In the genomic region with DNA sequence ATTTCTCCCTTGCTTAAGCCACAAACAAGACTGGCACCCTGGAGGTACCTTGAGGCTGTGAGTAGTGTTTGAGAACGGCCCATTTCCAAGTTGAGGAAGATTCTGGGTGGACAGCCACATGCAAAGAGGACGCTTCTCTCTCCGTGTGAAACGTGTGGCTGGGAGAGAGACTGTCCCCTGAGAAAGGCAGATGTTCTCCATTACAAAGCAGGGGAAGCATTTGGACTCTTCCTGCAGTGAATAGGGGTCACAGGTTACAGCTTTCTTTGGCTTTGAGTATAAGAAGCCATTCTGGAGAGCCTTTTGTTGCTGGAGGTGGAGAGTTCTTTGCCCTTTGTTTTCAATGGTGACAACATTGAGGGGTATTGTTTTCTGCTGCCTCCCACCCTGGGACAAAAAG, we compare ENCODE assay signal across 20 mouse cellular contexts. TPM values are rescaled to one million over a fixed set of nuclear protein-coding genes. Genes with fewer than 3 reads are reported as not detected.
DNase-seq lines count a peak whose midpoint lies in the region; ATAC-seq and TF ChIP-seq lines count a peak whose summit lies in the region.
"Had no signal": no experiment of that assay in that cellular context is flagged by ENCODE, and none has a peak within 500 bp of the region (broad histone marks: within the 10 kb centered on the region; RNA-seq: fewer than 3 reads in every experiment).

No protein-coding gene starts in this region.

- intact Hi-C loops in gastrocnemius, adult 2 months (cut with DNase I) = no loop called here

- H3K27me3 ChIP-seq in kidney, adult 2 months (replicated peaks; ENCODE audit: control insufficient read depth, insufficient read depth, low read length) = no peaks in the 10 kb centered on the region
- no peaks in the 10 kb centered on the region for H3K27me3 ChIP-seq in midbrain, embryonic 11.5 days (ENCODE audit: control insufficient read depth, insufficient read depth, low read length)
- no peaks in the 10 kb centered on the region for H3K27me3 ChIP-seq in midbrain, embryonic 16.5 days (ENCODE audit: control insufficient read depth, insufficient read depth, low read depth, low read length)
- H3K27me3 ChIP-seq: intestine, embryonic 15.5 days; midbrain, embryonic 13.5 days; neural tube, embryonic 12.5 days had no signal

- H3K4me2 ChIP-seq in midbrain, embryonic 11.5 days = no peak overlapping the region
- no peak overlapping the region for H3K4me2 ChIP-seq in midbrain, embryonic 16.5 days (ENCODE audit: low read length)
- H3K4me2 ChIP-seq: intestine, embryonic 15.5 days; liver, embryonic 11.5 days; midbrain, embryonic 13.5 days; neural tube, embryonic 12.5 days had no signal

- TF ChIP-seq CTCF in gastrocnemius, adult 2 months (IDR thresholded peaks at IDR 0.05) = no peak
- no peak for TF ChIP-seq CTCF in kidney, adult 2 months (conservative IDR thresholded peaks at IDR 0.05; ENCODE audit: insufficient read depth, insufficient read length, low read depth, low read length)

- no peak overlapping the region for H3K4me3 ChIP-seq in gastrocnemius, adult 2 months
- no peak overlapping the region for H3K4me3 ChIP-seq in kidney, adult 2 months (ENCODE audit: insufficient read depth, low read depth, low read length)
- no peak overlapping the region for H3K4me3 ChIP-seq in midbrain, embryonic 11.5 days (ENCODE audit: low read depth, low read length)
- no peak overlapping the region for H3K4me3 ChIP-seq in midbrain, embryonic 16.5 days (ENCODE audit: low read depth, low read length)
- H3K4me3 ChIP-seq: intestine, embryonic 15.5 days; midbrain, embryonic 13.5 days; neural tube, embryonic 12.5 days had no signal

- DNase-seq in gastrocnemius, adult 2 months = no peak
- DNase-seq in gastrocnemius, postnatal 4 days (ENCODE audit: low spot score in 2 of 2) = no peak
- DNase-seq in kidney, adult 2 months = no peak
- DNase-seq in kidney, adult 8-10 months = no peak
- DNase-seq in midbrain, embryonic 11.5 days (ENCODE audit: low spot score, missing footprints) = peak; percentile 92
- DNase-seq in cerebellum, adult 11-12 months = no peak
- DNase-seq in cerebellum, postnatal 36 days = no peak
- DNase-seq: adrenal gland, adult 2 months; cerebellum, adult 8-10 months; gastrocnemius, postnatal 25 days; layer of hippocampus, postnatal 36 days; left cerebral cortex, postnatal 4 days; lung, postnatal 4 days; right cerebral cortex, postnatal 25 days; thymus, postnatal 36 days had no signal

- no peak overlapping the region for H3K9ac ChIP-seq in midbrain, embryonic 11.5 days (ENCODE audit: low read length)
- H3K9ac ChIP-seq in midbrain, embryonic 16.5 days (ENCODE audit: low read depth, low read length) = no peak overlapping the region
- H3K9ac ChIP-seq: intestine, embryonic 15.5 days; midbrain, embryonic 13.5 days; neural tube, embryonic 12.5 days had no signal

- WGBS in kidney, adult 2 months = 50% methylated on average over 4 of the region's 4 CpGs
- WGBS in midbrain, embryonic 11.5 days = 3% methylated on average over 4 of the region's 4 CpGs
- 9% methylated on average over 4 of the region's 4 CpGs for WGBS in midbrain, embryonic 16.5 days

- ATAC-seq in midbrain, embryonic 11.5 days (ENCODE audit: low FRiP score) = peak; percentile 55; the same call in 1 of the 2 replicates
- no peak for ATAC-seq in midbrain, embryonic 16.5 days
- ATAC-seq: intestine, embryonic 15.5 days; midbrain, embryonic 13.5 days had no signal

- H3K9me3 ChIP-seq in midbrain, embryonic 11.5 days (ENCODE audit: control insufficient read depth, low read length) = no peaks in the 10 kb centered on the region
- H3K9me3 ChIP-seq in midbrain, embryonic 16.5 days (replicated peaks; ENCODE audit: control insufficient read depth, low read length, poor library complexity, severe bottlenecking) = no peaks in the 10 kb centered on the region
- H3K9me3 ChIP-seq: intestine, embryonic 15.5 days; midbrain, embryonic 13.5 days; neural tube, embryonic 12.5 days had no signal

- peaks cover 24% of the 10 kb centered on the region for H3K4me1 ChIP-seq in kidney, adult 2 months (ENCODE audit: control insufficient read depth, insufficient read depth, low read length)
- peaks cover 7% of the 10 kb centered on the region for H3K4me1 ChIP-seq in midbrain, embryonic 11.5 days (ENCODE audit: control insufficient read depth, insufficient read depth, low read length)
- H3K4me1 ChIP-seq in midbrain, embryonic 16.5 days (ENCODE audit: control insufficient read depth, insufficient read depth, low read length) = no peaks in the 10 kb centered on the region
- H3K4me1 ChIP-seq: intestine, embryonic 15.5 days had no signal

- TF ChIP-seq POLR2A in kidney, adult 2 months (IDR thresholded peaks at IDR 0.05; ENCODE audit: low read depth, low read length) = no peak

- peak overlapping the region; percentile 48 for H3K27ac ChIP-seq in gastrocnemius, adult 2 months
- peak overlapping the region; percentile 92 for H3K27ac ChIP-seq in kidney, adult 2 months (ENCODE audit: insufficient read depth, low read depth, low read length)
- H3K27ac ChIP-seq in midbrain, embryonic 11.5 days (ENCODE audit: low read depth, low read length) = no peak overlapping the region; the same call in 1 of the 2 replicates
- no peak overlapping the region for H3K27ac ChIP-seq in midbrain, embryonic 16.5 days (ENCODE audit: low read length)
- H3K27ac ChIP-seq: intestine, embryonic 15.5 days; midbrain, embryonic 13.5 days; neural tube, embryonic 12.5 days had no signal

- no peaks in the 10 kb centered on the region for H3K36me3 ChIP-seq in kidney, adult 2 months (ENCODE audit: control insufficient read depth, insufficient read depth, low read length)
- H3K36me3 ChIP-seq in midbrain, embryonic 11.5 days (ENCODE audit: control insufficient read depth, insufficient read depth, low read length) = no peaks in the 10 kb centered on the region
- H3K36me3 ChIP-seq in midbrain, embryonic 16.5 days (ENCODE audit: control insufficient read depth, insufficient read depth, low read length) = no peaks in the 10 kb centered on the region
- H3K36me3 ChIP-seq: intestine, embryonic 15.5 days; midbrain, embryonic 13.5 days; neural tube, embryonic 12.5 days had no signal

RNA-seq across cellular contexts. Expression of a gene that starts 48.3 kb away (rescaled TPM):
- 10 to 100 TPM; 28.3 to 42.6 TPM for total RNA-seq in gastrocnemius, adult 2 months (2021)
- 10 to 100 TPM; 53.8 to 60.0 TPM for total RNA-seq in gastrocnemius, postnatal 4 days (2021)
- polyA plus RNA-seq in kidney, adult 2 months (2012; rRNA removed) = 124 and 126 TPM in 2 replicates
- 17.9 and 18.9 TPM in 2 replicates for polyA plus RNA-seq in midbrain, embryonic 11.5 days (2014; fragmentation: Nextera tagmentation; extraction: Ambion mirVana)
- polyA plus RNA-seq in midbrain, embryonic 16.5 days (2015; fragmentation: Nextera tagmentation; extraction: Ambion mirVana) = 10.5 and 12.4 TPM in 2 replicates

Comparison
In these comparisons a context has a peak if more than half of its experiments do, and no peak if none do; other contexts are left out.
1. H3K27ac ChIP-seq: peak in gastrocnemius, adult 2 months (single experiment) and kidney, adult 2 months (single experiment); none in midbrain, embryonic 11.5 days (single experiment) and midbrain, embryonic 16.5 days (single experiment).